Mouse (Mus musculus): ENCODE data around the gene Nptx1.

Gene Nptx1

DNA sequence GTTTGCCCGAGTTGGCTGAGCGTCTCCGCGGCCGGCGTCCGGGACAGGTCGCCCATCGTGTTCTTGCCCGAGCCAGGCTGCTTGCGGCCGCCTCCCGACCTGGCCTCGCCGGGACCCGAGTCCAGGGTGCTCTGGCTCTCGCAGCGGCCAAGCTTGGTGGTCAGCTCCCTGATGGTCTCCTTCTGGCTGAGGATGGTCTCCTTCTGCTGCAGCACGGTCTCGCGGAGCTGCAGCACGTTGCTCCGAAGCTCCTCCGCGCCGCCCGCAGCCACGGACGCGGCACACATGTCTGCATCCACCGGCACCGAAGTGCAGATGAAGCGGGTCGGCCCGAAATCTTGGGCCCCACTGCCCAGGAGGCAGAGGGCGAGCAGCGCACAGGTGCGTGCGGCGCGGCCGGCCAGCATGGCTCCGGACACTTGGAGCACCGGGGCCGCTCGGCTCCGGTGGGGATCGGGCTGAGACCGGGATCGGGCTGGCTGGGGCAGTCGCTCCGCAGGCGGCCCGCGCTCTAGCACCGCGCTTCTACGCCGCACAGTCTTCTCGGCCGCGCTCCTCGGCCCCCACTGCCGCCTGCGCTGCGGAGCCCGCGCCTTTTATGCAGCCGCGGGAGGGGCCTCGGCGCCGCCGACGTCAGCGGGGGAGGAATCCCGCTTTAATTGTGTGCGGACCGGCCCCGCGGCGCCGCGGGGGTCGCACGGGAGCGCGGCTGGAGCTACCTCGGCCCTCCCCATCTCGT is at the start of gene Nptx1:
Gene Nptx1 (minus strand): TSS at position 571 of the 739 bp plus-strand sequence.
- no peak for DNase-seq (ENCODE audit: low spot score in 2 of 2)

DNA sequence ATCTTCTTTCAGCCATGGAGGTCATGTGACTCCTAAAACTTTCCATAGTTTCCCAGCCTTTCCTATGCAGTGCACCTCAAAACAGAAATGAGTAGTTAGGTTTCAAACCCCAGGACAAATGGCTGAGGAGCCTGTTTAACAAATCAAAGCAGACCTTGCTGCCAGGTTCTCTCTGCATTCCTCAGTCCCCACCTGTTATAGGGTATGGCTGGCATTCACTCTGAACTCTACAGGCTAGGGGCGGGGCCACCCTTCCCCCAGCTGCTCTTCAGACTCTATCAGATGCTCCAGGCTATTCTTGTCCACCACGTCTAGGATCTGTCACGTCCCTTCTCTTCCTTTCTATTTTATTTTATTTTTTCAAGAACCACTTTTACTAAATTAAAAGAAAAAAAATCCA is 46.4 kb upstream of the Nptx1 start:
- no peak for DNase-seq (ENCODE audit: low spot score in 2 of 2)

DNA sequence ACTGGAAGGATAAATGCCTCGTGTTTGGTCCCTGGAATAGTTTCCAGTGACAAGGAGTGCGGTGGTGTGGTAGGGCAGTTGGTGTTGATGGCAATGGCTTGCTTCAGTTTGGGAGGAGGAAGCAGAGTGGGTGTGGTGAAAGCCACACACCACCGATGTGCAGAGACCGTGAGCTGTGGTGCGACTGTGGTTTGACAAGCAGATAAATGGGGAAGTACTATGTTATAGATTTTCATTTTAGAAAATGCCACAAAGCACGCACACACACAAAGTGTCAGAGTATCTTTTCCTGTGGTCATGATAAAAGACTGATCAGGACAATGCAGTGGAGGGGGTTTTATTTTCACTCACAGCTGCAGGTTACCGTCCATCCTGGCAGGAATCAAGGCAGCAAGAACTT is 41.7 kb upstream of the Nptx1 start:
- no peak for DNase-seq (ENCODE audit: low spot score in 2 of 2)

DNA sequence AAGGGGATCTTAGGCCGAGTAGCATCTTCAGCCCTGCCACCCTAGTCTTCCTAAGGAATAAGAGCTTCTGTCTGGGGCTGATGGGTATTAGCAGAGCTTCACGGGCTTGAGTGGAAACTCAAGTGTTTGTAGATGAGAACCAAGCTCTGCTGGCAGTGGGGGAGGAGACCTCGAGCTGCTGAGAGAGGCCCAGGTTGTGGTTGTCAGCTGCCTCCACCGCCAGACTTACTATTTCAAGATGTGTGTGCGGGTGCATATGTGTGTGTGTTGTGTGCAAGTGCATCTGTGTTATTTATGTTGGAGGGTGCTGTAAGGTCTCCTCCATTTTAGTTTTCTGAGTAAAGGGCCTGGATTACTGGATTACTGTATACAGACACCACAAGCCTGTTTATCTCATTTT is 39.6 kb upstream of the Nptx1 start:
- no peak for DNase-seq (ENCODE audit: low spot score in 2 of 2)

DNA sequence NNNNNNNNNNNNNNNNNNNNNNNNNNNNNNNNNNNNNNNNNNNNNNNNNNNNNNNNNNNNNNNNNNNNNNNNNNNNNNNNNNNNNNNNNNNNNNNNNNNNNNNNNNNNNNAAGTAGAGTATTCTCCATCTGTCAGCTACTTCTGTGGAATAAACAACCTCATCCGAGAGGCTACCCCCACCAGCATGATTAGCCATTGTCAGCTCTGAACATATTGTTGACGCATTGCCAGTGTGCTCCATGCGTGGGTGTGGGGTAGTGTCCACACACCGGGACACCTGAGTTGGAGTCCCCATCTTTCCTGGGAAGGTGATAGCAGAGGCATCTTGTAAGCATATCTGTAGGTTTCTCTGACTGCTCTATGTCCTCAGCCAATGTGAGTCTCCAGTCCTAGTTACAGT is 39.0 kb upstream of the Nptx1 start:
- no peak for DNase-seq (ENCODE audit: low spot score in 2 of 2)

DNA sequence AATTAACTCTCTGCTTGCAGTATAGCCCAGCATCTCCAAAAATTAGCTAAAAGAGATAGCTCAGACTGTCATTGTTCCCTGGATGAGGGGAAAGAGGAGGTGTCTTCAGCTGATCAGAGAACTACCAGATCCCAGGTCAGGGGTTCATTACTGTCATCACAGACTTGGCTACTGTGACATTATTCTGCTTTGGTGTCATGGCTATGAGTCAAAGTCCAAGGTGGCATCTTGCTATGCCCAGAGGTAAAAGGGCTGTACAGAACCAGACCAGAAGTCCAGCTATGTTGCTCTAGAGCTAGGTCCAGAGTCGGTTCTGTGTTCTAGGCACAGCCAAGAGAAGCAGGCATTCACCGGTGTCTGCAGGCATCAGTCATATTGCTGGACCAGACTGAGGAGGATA is 30.2 kb upstream of the Nptx1 start:
- no peak for DNase-seq (ENCODE audit: low spot score in 2 of 2)

DNA sequence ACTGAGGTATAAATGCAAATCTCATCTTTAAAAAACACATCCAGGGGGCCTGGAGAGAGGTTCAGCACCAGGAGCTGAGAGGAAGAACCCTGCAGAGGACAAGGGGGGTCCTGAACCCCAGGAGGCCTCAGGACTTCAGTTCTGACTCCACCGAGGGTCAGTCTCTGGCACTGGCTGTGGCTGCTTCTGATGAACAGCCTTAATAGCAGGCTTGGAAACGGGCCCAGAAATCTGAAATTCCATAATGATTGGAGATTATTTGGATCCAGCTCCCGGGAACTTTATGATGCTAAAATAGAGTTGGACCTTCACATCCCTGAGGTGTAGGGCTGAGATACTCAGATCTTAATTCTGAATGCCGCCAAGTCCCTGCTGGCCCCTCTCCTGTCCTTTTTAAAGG is 29.3 kb upstream of the Nptx1 start:
- DNase-seq (ENCODE audit: low spot score in 2 of 2): no peak

DNA sequence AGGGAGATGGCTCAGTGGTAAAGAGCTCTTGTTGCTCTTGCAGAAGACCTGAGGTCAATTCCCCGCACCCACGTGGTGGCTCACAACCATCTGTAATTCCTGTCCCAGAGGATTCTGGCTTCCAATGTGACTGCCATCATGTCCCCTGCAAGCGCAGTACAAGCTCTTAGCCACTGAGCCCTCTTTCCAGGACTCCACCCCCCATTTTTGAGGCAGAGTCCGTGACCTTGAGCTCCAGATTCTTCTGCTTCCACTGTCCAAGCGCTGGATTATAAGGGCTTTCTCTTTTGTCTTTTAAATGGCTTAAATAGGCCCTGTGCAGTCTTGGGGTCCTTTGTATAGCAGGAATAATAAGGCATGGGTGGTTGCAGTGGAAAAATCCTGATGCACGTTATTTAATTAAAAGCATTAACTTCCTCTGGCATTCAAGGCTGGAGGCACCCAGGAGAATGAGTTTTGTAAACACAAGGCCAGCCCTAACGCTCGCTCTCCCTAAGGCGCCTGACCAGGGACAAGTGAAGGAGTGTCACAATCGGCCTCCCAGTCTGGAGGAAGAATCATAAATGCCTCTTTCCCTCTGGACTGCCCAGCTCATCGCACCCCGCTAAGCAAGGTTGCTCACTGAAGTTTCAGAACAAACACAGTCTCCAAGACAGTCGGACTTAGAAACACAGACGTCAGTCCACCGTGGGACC is 24.9 kb upstream of the Nptx1 start:
- DNase-seq (ENCODE audit: low spot score in 2 of 2): no peak

DNA sequence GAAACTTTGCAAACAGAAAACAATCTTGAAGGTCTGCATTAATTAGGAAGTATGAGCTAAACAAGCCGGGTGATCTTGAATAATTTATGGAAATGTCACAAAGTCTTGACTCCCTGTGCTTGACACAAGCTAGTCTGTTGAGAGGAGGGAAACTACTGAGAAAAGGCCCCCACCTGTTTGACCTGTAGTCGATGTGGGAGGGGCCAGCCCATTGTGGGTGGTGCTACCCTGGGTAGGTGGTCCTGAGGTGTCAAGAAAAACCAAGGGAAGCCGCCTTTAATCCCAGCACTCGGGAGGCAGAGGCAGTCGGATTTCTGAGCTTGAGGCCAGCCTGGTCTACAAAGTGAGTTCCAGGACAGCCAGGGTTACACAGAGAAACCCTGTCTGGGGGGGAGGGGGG is 18.6 kb upstream of the Nptx1 start:
- no peak for DNase-seq (ENCODE audit: low spot score in 2 of 2)

DNA sequence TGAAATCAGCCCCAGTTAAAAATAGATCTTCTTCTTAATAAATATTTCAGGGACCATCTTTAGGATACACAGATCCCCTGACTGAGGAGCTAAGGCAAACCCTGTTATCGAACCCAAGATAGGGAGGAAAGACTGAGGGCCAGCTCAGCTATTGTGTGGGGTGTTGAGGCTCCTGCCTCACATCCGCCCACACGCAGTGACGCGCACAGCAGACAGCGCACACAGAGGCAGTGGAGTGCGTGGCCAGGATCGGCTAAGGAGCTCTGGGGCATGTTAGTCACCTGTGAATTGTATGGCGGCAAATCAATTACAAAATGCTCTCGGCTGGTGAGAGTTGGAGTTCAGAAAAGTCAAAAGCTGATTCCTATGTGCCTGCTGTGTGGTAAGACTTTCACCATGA is 18.1 kb upstream of the Nptx1 start:
- DNase-seq (ENCODE audit: low spot score in 2 of 2): no peak

DNA sequence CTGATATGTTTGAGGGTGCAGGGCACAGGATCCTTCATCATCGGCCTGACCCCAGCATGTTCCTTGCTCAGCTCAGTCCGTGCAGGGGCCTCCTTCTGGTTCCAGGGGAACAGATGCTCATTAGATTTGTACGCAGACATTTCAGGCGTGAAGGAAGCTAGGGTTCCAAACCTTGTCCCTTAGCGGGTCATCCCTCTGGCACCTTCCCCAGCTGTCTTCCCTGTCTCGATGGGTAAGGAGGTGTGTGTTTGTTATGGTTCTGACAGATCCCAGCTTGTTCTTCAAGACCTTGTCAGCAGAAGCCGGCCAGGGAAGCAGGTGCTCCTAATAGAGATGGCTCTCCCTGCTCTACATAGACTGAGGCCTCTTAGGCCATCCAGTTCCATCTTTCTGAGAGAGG is 17.5 kb upstream of the Nptx1 start:
- no peak for DNase-seq (ENCODE audit: low spot score in 2 of 2)

DNA sequence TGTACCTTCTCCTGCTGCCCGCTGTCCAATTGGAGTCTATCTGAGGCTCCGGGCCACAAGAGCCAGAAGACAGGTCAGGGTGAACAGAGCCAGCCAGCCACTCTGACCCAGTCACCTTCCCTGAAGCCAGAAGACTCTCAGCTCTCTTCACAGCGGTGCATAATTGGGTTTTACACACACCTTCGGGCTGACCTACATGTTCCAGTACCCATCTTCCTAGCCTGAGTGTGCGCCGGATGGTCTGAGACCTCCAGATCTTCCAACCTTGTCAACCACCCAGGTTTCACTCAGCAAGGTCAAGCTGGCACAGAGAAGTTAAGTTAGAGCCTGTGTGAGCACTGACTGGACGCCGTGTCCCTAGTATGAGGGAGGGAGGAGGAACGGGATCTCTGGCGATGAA is 16.8 kb upstream of the Nptx1 start:
- DNase-seq (ENCODE audit: low spot score in 2 of 2): no peak

DNA sequence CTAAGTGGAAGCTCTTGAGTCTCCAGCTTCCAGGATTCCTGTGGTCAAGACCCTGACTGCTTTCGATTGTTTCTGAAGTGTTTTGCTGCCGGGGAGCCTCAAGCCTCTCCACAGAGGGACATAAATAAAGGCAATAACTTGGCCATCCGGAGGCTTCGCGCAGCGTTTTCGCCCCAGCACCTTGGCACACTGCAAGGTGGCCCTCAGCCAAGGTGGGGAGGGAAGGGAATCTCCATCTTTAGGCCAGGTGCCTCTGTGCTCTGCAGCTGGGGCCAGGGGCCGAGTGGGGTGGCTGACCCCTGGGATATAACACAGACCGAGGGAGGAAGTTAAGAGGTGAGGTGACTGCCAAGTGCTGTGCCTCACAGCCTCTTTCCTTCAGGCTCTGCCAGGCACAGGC is 15.6 kb upstream of the Nptx1 start:
- DNase-seq (ENCODE audit: low spot score in 2 of 2): no peak

DNA sequence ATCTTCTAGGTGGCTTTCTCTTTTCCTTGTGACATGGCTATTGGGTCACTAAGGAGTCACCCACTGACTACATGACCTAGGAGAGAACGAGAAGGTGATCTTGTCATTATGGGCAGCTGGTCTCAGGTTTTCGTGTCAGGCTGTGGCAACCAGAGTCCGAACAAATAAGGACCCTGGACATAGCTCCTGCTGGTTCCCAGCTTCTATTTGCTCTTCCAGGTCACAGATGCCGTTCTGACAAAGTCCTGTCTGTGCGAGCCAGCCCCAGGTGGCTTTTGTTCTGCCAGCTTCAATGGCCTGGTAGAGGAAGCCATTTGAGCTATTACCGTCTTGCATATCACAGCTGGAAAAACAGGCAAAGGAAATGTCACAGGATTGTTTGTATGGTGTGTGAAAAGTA is 14.7 kb upstream of the Nptx1 start:
- no peak for DNase-seq (ENCODE audit: low spot score in 2 of 2)

DNA sequence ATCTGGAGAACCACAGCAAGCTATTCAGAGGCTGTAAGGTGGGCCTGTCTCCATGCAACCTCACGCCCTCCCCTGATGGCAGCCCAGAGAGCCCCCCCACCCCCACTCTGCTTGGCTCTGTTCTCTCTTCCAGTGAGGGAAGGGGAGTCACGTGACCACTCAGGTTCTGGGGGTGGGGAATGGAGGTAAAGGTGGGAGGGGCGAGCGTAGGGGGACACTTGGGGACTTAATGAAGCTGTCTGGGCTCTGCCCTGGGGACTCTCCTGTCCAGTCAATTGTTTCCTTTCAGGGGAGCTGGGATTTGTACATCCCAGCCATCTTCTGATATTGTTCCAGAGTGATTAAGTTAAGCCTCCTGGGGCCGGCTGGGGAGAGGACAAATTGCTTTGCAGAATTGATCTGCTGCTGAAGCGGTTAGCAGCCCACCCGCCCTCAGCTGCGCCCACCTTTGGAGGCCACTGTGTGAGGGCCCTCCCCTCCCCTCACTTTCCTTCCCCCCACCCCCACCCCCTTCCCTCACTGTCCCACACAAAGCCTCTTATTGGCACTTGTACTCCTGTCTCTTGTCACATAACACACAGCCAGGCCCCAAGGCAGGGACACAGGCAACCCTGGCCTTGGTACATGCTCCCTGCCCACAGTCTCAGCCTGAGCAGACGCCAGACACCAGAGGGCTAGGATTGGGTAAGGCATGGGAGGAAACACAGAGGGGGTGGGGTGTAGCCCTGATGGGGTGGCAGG is 11.5 kb upstream of the Nptx1 start:
- DNase-seq (ENCODE audit: low spot score in 2 of 2): no peak

DNA sequence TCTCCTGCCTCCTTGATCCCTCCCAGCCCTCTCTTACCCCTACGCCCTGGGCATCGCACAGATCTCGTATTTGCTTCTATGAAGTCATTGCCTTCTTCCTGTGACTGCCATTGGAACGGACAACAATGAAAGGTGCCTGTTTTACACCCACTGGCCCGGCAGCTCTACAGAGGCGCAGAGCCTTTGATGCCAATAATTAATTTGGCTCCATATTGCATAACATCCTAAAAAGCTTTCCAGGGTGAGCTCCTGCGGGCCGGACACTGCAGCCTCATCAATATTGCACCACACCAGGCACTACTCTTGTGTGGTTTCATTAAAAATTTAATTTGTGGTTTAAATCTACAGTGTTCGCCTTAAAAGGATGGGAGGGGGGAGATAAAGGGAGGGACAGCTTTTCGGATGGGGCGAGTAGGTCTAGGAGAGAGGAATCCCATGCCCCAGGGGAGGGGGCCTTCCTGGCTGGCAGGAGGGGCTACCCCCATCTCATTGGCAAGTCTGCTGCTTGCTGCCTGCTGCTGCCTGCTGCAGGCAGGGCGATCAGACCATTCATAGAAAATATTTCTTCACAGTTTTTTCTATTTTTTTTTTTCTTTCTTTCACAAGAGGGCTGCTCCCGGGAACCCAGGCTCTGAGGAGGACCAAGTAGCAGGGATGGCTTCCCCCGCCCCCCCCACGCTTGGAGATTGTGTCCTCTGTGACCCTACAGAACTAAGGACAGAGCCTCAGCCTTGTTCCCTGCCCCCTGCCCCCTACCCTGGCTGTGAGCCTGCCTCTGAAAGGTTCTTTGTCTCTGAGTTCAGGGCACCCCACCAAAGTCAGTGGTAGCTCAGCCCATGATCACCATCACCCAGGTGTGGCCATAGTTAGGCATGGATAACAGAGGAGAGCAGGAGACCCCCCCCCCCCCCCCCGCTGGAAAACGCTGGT is 10.7 kb upstream of the Nptx1 start:
- no peak for DNase-seq (ENCODE audit: low spot score in 2 of 2)

DNA sequence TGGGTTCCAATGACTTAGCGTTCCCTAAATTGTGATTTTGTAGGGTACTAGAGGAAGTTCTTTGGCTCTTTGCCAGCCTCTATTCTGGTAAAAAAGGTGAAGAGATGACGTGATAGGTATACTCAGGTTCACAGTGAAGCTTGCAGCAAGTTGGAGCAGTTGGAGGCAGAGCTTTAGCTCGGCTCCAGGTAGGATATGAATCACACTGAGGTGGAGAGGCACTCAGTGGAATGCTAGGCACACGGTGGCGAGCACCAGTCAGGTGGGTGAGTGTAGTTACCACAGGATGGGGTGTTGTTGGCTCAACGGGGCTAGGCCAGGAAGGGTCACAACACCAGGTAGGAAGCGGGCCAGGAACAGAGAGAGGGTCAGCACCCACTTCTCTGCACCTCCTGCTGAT is 7.6 kb upstream of the Nptx1 start:
- DNase-seq (ENCODE audit: low spot score in 2 of 2): no peak

DNA sequence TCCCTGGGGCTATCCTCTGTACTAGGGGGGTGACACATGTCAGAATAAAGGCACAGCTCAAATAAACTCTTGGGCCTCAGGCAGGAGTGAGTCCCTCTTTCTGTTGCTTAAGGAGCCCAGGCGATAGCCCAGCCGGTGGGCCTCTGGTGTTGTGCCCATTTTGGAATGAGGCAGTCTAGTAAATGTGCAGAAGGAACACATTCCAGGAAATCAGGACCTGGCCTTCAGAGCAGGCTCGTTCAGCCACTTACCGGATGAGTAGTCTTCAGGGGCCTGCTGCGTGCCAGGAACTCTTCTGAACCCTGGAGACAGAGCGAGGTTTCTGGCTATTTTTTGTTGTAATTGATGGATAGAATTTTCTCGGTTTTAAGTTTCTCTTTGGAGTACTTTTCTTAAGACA is 7.2 kb upstream of the Nptx1 start:
- no peak for DNase-seq (ENCODE audit: low spot score in 2 of 2)

DNA sequence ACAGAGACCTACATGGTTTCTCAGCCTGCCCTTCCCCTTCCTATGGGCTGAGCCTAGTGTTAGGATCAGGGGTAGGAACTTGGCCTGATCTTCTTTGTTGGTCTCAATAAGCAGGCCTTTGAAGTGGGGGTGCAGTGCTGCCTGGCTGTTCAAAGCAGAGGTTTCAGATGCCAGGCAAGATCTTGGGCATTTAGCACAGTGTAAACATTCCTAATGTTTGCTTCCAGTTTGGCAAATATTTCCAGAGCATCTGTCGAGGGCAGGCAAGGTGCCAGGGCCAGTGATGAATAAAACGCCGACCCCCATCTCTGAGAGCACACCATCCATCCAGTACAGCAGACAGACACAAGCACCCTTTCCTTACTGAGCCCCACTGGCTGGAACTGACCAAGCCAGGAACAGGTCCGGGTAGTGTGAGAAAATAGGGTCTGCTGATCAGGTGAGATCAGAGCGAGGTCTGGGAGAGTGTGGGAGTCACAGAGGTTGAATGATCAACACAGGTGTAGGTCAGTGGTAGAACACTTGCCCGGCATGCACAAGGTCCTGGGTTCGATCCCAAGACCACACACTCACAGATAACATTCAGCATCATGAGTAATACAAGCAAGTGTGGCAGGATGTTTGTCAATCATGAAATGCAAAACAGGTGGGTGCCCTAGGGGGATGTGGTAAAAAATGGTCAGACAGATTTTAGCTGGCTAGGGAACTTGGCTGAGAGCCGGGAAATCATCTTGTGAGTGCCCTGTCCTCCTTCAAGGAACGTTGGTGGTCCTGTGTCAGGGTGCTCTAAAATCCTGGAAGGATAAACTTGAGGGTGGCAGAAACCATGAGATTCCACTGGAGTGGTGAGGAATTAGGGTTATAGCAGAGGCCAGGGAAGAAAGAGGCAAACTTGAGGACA is 5.6 kb upstream of the Nptx1 start:
- no peak for DNase-seq (ENCODE audit: low spot score in 2 of 2)

DNA sequence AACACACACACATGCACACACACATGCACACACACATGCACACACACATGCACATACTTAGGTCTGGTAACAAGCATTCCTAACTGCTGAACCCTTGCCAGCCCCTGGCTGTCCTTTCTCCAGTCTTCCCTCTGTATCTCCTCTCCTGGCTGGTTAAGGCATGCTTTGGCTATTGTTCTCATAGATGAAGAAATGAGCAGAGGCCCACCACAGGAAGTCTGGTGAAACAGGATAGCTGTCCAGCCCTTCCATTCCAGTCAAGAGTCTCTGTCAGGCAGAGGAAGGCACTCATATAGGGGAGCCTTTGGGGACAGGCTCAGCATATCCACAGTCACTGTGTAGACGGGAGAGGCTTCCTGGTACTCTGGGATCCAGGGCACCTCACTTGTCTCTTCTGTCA is 4.7 kb upstream of the Nptx1 start:
- no peak for DNase-seq (ENCODE audit: low spot score in 2 of 2)

DNA sequence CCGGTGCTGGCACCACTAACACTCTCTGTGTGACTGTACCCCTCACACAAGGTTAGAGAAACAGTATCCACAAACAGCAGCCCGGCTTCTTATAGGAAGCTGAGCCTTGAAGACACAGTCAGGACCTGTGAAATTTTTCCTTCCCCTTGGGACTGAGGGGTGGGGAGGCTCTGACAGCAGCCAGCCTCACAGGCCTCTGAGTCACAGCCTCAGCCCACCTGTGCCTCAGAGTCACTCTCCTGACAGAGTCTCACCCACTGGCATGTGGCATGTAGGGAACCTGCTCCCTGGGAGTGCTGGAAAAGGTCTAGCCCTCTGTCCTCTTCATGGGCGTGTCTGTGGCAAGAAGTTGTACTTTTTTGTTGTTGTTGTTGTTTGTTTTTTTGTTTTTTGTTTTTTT is 3.9 kb upstream of the Nptx1 start:
- DNase-seq (ENCODE audit: low spot score in 2 of 2): no peak
